Mouse (Mus musculus) lung, postnatal 4 days (tissue): ENCODE results near the gene March4.

ENCODE experiments used
- DNase-seq, 2 experiments: peaks; one replicate each; pipeline ENCODE4 v3.0.0; 2021

March4 gene

GRCm38 (mm10) chr1:72536611-72537351, at the start of gene March4:
Gene March4, minus strand, starts transcription at chr1:72536930.
- DNase-seq = peak; percentile 79 to 81

- no peak for DNase-seq
Observed at GRCm38 (mm10) chr1:72585971-72586875, 49.5 kb upstream of the March4 start.

GRCm38 (mm10) chr1:72583906-72584305, 47.2 kb upstream of the March4 start:
- no peak for DNase-seq

- peak; percentile 95 to 96 for DNase-seq
Observed at GRCm38 (mm10) chr1:72582947-72583731, 46.4 kb upstream of the March4 start, which contains the start of gene Smarcal1. Gene Smarcal1, plus strand, starts transcription at chr1:72583251.

- DNase-seq = no peak
Observed at GRCm38 (mm10) chr1:72578806-72579205, 42.1 kb upstream of the March4 start.

GRCm38 (mm10) chr1:72578351-72578750, 41.6 kb upstream of the March4 start:
- no peak for DNase-seq

- no peak for DNase-seq
Observed at GRCm38 (mm10) chr1:72577481-72577922, 40.8 kb upstream of the March4 start.

- no peak for DNase-seq
Observed at GRCm38 (mm10) chr1:72575121-72575520, 38.4 kb upstream of the March4 start.

GRCm38 (mm10) chr1:72574608-72575007, 37.9 kb upstream of the March4 start:
- DNase-seq = no peak

- DNase-seq = no peak
Observed at GRCm38 (mm10) chr1:72574047-72574446, 37.3 kb upstream of the March4 start.

- no peak for DNase-seq
Observed at GRCm38 (mm10) chr1:72568725-72569124, 32.0 kb upstream of the March4 start.

- no peak for DNase-seq
Observed at GRCm38 (mm10) chr1:72567056-72567455, 30.3 kb upstream of the March4 start.

- DNase-seq = no peak
Observed at GRCm38 (mm10) chr1:72564334-72564962, 27.7 kb upstream of the March4 start.

GRCm38 (mm10) chr1:72558625-72559024, 21.9 kb upstream of the March4 start:
- no peak for DNase-seq

GRCm38 (mm10) chr1:72556471-72556870, 19.7 kb upstream of the March4 start:
- DNase-seq = no peak

GRCm38 (mm10) chr1:72550317-72550716, 13.6 kb upstream of the March4 start:
- DNase-seq = no peak

GRCm38 (mm10) chr1:72538266-72538665, 1.5 kb upstream of the March4 start:
- DNase-seq = no peak

- DNase-seq = no peak
Observed at GRCm38 (mm10) chr1:72535725-72536571, 782 bp downstream of the March4 start.

GRCm38 (mm10) chr1:72533439-72533838, 3.3 kb downstream of the March4 start:
- no peak for DNase-seq

GRCm38 (mm10) chr1:72532926-72533325, 3.8 kb downstream of the March4 start:
- DNase-seq = no peak

- no peak for DNase-seq
Observed at GRCm38 (mm10) chr1:72530516-72531196, 6.1 kb downstream of the March4 start.
